Mouse (Mus musculus) gastrocnemius, adult 2 months (tissue): Measurements from ENCODE around the gene Ptpro. TPM values are rescaled to one million over a fixed set of nuclear protein-coding genes. Genes with fewer than 3 reads are reported as not detected.

Experiments
- DNase-seq: peaks from one replicate; pipeline ENCODE4 v3.0.0; 2022
- H3K27ac ChIP-seq: fragments of 200-600 bp; 2 replicates; pipeline ENCODE4 v1.8.1; 2022; ENCODE audit warnings: mild to moderate bottlenecking
- H3K4me3 ChIP-seq: fragments of 200-600 bp; 2 replicates; pipeline ENCODE4 v1.8.1; 2022; ENCODE audit warnings: mild to moderate bottlenecking, moderate library complexity
- CTCF ChIP-seq: fragments of 200-600 bp; IDR thresholded peaks from 2 replicates; pipeline ENCODE4 v1.8.1; 2022; ENCODE audit warnings: antibody characterized with exemption, mild to moderate bottlenecking, moderate library complexity
- intact Hi-C: fragments of 180-260 bp; cut with DNase I; formaldehyde crosslinking; loops from one replicate; pipeline ENCODE4 v1.15.1; 2025
- long read RNA-seq, 2 experiments: library from polyadenylated mRNA; stranded (forward); transcript quantifications; one replicate each; pipeline ENCODE4 v2.0.0; 2021
- total RNA-seq, 2 experiments: library from RNA; stranded (reverse); gene quantifications; 2 replicates each; pipeline ENCODE4 v1.2.3; 2021

Gene Ptpro
- total RNA-seq = under 1 TPM; 0.26 to 0.73 TPM
- long read RNA-seq, experiment 1 = 0 reads
- long read RNA-seq, experiment 2 = 0 reads

DNA sequence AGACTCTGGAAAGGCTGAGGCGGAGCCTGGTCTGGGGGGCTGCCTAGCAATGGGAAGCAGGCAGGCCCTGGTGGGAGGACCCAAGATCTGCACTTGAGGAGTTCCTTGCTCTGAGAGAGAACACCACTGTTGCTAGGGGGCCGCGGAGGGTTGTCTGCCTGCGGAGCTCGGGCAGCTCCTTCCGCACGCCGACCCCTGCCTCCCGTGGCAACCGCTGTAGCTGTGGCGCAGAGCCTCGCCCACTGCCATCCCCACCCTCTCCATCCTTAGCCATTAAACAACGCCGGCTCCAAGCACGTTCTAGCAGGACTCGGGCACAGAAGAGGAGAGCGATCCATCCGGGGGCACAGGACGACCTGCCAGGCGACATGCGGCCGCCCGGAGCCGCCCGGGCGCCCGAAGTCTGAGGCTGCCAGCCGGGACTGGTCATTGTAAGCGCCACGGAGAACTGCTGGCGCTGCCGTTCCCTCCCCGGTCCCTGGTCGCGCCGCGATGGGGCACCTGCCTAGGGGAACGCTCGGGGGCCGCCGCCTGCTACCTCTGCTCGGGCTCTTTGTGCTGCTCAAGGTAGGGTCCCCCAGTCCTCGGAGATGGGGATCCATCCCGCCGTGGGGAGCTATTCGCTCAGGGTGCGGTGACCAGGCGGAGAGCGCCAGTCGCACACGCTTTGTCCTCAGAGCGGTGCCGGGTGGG is at the start of gene Ptpro:
Gene Ptpro, plus strand, starts transcription at position 126 of the 693 bp plus-strand sequence.
- no peak for DNase-seq
- H3K4me3 ChIP-seq = peak within 1 kb of the TSS; percentile 35; the same call in 1 of the 2 replicates
- intact Hi-C loops = no loop called here
- TF ChIP-seq CTCF = no peak
- no peak within 1 kb of the TSS for H3K27ac ChIP-seq

DNA sequence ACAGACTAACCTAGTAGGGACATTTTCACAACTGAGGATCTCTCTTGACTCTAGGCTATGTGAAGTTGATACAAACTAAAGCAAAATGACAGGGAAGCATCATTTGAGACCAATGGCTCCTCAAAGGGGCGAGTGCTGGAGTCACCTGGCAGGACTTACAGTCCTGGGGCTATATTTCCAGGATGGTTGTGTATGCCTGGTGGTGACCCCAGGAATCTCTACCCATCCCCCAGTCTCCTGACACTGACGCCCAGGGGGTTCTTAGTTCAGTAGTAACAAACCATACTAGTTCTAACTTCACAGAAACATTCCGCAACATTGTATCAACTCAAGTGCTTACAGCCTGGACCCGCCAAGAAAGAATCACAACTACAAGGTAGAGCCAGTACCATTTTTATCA is 49.5 kb upstream of the Ptpro start:
- Histone ChIP-seq H3K27ac (no peak overlapping the region), H3K4me3 (no peak overlapping the region)
- intact Hi-C loops = no loop called here
- no peak for DNase-seq
- TF ChIP-seq CTCF = no peak

DNA sequence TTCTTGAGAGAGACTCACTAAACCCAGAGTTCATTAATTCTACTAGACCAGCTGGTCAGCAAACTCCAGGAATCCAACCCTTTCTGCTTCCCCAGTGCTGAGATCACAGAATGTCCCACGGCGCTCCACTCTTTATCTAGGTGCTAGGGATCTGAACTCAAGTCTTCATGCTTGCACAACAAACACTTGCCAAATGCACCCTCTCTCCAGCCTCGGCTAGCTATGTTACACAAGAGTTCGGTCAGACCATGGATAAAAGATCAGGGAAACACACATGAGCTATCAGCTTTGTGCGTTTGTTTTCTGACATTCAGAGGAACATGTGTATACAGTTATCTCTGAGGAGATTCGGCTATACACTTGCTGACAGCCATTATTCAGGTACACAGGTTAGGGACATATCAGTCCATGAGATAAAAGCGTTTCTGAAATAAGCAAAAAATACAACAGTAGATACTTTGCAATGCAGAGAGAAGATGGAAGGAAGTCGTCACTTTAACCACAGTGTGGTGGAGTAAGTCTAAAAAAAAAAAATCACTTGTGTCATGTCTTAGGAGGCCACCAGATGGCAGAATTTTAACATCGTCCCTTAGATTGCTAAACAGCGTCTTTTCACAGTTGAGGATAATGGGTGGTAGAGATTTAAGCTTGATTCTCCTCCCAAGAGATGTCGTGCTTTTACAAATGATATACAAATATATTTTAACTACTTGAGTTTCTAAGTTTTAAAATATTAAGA is 46.3 kb upstream of the Ptpro start:
- H3K27ac ChIP-seq = no peak overlapping the region
- peak; percentile 56 for TF ChIP-seq CTCF
- DNase-seq = no peak
- intact Hi-C loops = loop anchor here (5.0 kb wide), 1 partner anchor 191 kb away; no protein-coding TSS in a partner anchor
- H3K4me3 ChIP-seq = no peak overlapping the region

DNA sequence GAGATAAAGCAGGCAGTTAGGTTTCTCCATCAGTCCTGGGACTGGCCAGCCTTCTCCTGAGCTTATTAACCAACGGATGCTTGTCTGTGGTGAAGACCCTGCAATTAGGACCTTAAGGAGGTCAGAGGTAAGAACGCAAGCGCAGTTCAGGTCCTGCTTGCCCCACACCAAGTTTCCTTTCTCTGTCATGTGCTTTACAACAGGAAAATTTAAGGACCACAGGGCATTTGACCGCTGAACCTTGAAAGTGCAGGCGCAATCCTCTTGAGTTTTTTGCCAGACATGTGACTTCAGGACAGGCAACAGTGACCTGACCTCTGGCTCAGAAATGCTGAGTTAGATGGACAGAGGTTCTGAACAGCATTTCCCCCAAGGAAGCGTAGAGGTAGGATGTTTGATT is 45.0 kb upstream of the Ptpro start:
- intact Hi-C loops = loop anchor here (5.0 kb wide), 1 partner anchor 190 kb away; no protein-coding TSS in a partner anchor
- no peak overlapping the region for H3K4me3 ChIP-seq
- H3K27ac ChIP-seq = no peak overlapping the region
- TF ChIP-seq CTCF = no peak
- no peak for DNase-seq

DNA sequence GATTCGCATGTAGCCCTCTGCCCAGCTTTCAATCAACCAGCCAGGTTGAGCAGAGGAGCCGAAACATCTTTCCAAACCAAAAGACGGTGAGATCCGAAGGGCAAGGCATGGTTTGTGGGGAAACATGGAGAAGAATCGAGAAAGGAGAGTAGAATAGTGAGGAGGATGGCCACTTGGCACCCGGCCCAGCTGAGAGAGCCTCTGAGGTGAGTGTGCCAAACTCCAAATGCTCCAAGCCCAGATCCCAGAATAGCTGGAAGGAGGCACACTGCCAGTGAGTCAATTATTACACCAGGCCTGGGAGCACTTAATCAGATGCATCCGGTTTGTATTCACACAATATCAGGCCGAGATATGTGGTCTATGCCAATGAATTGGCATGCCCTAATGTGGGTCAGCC is 42.1 kb upstream of the Ptpro start:
- H3K27ac ChIP-seq = no peak overlapping the region
- H3K4me3 ChIP-seq = no peak overlapping the region
- no peak for TF ChIP-seq CTCF
- intact Hi-C loops = loop anchor here (5.0 kb wide), 1 partner anchor 187 kb away; no protein-coding TSS in a partner anchor
- peak; percentile 53 for DNase-seq

DNA sequence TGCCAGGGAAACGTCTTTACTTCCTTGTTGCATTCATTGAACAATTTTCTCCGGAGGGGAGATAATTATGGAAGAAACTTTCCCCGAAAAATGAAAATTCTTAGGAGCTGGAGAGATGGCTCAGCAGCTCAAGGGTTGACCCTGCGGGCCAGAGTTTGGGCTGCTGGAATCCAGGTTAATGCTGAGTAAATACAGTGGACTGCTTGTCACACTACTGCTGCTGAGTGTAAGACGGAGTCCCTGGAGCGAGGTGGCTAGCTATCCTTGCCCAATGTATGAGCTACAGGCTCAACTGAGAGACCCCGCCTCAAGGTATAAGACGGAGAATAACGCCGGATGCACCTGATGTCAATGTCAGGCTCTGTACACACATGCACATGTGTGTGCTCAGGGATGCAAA is 41.1 kb upstream of the Ptpro start:
- no peak for TF ChIP-seq CTCF
- no peak for DNase-seq
- no peak overlapping the region for H3K27ac ChIP-seq
- intact Hi-C loops = no loop called here
- no peak overlapping the region for H3K4me3 ChIP-seq

DNA sequence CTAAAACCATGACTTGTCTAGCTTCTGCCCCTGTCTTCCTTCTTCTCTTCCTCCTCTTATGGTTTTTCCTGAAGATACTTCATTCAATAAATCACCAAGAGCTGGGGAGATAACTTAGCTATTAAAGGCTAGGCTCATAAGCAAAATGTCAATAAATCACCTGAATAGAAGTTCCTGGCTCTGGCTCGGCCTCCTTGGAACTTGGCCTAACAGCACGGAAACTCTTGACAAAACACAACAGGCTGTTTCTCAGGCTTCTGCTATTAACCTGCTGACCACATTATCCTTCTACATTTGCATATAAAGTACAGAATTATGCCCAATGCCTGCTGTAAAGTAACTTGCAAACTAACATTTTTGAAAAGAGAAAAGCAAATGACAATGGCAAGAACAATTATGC is 40.7 kb upstream of the Ptpro start:
- DNase-seq = no peak
- intact Hi-C loops = no loop called here
- H3K27ac ChIP-seq = no peak overlapping the region
- TF ChIP-seq CTCF = no peak
- H3K4me3 ChIP-seq = no peak overlapping the region

DNA sequence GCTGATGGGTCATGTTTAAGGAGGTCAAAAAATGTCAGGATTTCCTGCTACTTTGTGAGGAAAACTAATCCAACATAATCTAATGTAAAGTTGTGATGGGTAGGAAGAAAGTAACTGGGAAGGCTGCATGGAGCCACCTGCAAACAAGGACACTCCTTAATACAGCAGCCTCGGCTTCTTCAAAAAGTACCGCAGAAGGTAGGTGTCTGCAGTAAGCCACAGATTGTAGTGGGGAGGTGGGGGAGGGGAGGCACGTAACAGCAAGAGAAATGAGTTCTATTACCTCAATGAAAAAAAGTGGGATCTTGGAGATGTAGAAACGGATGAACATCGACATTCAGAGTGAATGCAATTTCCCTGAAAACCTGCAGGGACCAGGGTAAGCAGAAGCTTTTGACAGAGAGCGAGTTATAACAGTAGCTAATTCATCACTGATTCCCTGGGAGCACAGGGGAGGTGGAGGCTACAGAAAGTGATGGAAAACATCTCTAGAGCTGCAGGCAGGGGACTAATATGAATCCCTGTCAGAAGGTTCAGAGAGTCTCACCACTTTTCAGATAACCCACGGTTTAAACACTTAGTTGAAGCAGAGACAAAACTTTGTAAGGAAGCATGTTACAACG is 34.2 kb upstream of the Ptpro start:
- intact Hi-C loops = no loop called here

DNA sequence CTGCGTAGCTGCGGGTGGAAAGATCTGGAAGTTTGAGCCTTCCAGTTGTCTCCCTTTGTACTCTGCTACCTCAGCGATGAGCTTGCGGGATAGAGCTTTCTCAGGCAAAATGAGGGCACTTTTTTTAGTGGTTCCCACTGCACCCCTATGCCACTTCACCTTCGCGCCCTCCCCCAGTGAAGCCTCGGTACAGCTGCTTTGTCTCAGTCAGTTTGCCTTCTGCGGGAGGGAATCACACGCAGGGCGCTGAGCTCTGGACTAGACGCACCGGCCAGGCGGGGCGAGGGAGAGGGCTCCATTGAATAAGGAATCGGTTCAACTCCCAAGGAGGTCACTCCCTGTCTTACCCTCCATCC is 746 bp downstream of the Ptpro start:
- Histone ChIP-seq H3K4me3 (peak overlapping the region; percentile 35; the same call in 1 of the 2 replicates), H3K27ac (no peak overlapping the region)
- no peak for DNase-seq
- TF ChIP-seq CTCF = no peak
- intact Hi-C loops = no loop called here

More for the DNA sequence above, 34.2 kb upstream of the Ptpro start:
- Histone ChIP-seq H3K27ac (no peak overlapping the region), H3K4me3 (no peak overlapping the region)
- no peak for DNase-seq
- TF ChIP-seq CTCF = no peak

DNA sequence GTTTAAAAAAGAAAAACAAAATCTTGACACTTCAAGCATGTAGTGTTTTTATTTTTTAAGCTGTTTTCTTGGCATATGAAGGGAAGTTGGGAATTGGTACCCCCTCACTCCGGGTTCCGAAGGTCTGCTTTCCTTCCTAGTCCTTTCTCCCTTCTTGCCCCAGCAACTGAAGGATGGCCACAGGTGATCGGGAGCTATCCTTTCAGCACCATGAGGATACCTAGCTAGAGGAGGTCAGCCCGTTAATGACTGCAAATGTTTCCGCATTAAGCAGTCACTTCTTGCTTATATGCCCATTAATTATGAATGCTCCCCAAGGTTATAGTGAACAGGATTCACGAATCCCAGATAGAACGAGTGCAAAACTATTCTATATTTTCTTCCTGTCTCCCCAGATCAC is 1.3 kb downstream of the Ptpro start:
- no peak overlapping the region for H3K4me3 ChIP-seq
- DNase-seq = no peak
- TF ChIP-seq CTCF = no peak
- intact Hi-C loops = no loop called here
- no peak overlapping the region for H3K27ac ChIP-seq

DNA sequence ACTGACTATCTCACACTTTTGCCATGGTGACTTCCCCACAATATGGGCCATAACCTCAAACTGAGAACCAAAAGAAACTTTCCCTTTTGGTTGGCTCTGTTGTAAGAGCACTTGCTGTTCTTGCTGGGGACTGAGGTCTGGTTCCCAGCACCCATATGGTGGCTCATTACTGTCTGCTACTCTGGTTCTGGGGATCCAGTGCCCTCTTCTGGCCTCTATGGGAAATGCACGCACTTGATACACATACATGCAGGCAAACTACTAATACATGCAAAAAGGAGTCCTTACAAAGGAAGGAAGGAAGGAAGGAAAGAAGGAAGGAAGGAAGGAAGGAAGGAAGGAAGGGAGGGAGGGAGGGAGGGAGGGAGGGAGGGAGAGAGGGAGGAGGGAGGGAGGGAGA is 8.9 kb downstream of the Ptpro start:
- DNase-seq = no peak
- no peak overlapping the region for H3K27ac ChIP-seq
- H3K4me3 ChIP-seq = no peak overlapping the region
- no peak for TF ChIP-seq CTCF
- intact Hi-C loops = no loop called here

DNA sequence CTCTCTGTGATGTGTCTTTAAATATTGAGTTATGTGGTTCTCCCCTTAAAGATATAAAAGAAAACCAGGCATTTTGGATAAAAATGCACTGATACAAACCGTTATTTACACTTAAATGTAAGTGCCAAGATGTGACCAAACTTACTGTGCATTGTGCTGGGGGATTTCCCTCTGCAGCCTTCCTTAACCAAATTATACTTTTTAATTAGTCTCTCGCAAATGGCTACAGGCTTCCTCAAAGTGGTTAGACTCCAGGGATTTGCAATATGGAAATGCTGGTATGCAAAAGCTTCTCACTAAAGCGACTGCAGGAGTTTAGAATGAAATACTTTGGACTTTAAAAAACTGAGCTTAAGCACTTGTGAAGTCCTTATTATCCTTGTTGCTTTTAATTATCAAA is 10.0 kb downstream of the Ptpro start:
- intact Hi-C loops = no loop called here
- Histone ChIP-seq H3K27ac (no peak overlapping the region), H3K4me3 (no peak overlapping the region)
- TF ChIP-seq CTCF = no peak
- no peak for DNase-seq

DNA sequence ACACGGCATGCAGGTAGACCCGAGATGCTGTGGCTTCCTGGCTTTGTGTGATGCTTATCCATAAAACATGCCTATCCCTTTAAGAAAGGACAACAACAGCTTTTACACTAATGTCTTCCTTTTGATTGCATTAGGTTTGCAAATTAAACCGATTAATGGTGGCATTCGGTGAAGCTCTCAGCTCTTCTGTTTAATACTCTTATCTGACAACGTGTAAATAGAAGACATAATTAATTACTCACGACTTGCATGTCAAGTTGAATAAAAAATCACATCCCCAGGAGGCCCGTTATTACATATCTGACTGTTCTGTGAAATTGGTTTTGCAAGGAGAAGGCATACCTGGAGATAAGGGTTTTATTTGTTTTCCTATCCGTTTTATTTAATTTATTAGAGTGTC is 15.9 kb downstream of the Ptpro start:
- TF ChIP-seq CTCF = no peak
- intact Hi-C loops = no loop called here
- no peak overlapping the region for H3K4me3 ChIP-seq
- no peak overlapping the region for H3K27ac ChIP-seq
- no peak for DNase-seq
